Mouse (Mus musculus) thymus, adult 2 months (tissue): ENCODE data around the gene Arntl2. TPM values are rescaled to one million over a fixed set of nuclear protein-coding genes. Genes with fewer than 3 reads are reported as not detected.
"Not testable (repeated sequence)": the region's sequence is repeated elsewhere in the genome, so short reads cannot be mapped to it uniquely, and the experiment has no call there.

Experiments
- DNase-seq: peaks from one replicate; pipeline ENCODE4 v3.0.0; 2021
- H3K27ac ChIP-seq: fragments of 200-500 bp; 2 replicates; pipeline ENCODE4 v1.5.1; 2012; ENCODE audit warnings: low read length, control low read depth; ENCODE audit not compliant: control insufficient read depth, insufficient read depth
- H3K27me3 ChIP-seq: fragments of 200-500 bp; 2 replicates; pipeline ENCODE4 v1.6.1; 2012; ENCODE audit warnings: mild to moderate bottlenecking, low read length, moderate library complexity, mixed read lengths; ENCODE audit not compliant: control insufficient read depth, insufficient read depth
- H3K36me3 ChIP-seq: fragments of 200-500 bp; 2 replicates; pipeline ENCODE4 v1.6.1; 2012; ENCODE audit warnings: mild to moderate bottlenecking, low read length, moderate library complexity; ENCODE audit not compliant: control insufficient read depth, insufficient read depth
- H3K4me1 ChIP-seq: fragments of 200-500 bp; replicated peaks from 2 replicates; pipeline ENCODE4 v1.6.1; 2012; ENCODE audit warnings: low read length; ENCODE audit not compliant: control insufficient read depth, insufficient read depth
- H3K4me3 ChIP-seq: fragments of 200-500 bp; 2 replicates; pipeline ENCODE4 v1.5.1; 2012; ENCODE audit warnings: mild to moderate bottlenecking, low read length, control low read depth, moderate library complexity; ENCODE audit not compliant: control insufficient read depth, insufficient read depth
- CTCF ChIP-seq: fragments of 200-500 bp; IDR thresholded peaks from 2 replicates; pipeline ENCODE4 v1.5.1; 2012; ENCODE audit warnings: mild to moderate bottlenecking, control low read depth, low read length, moderate library complexity, borderline replicate concordance; ENCODE audit not compliant: control insufficient read depth, poor library complexity, insufficient read depth; ENCODE audit errors: extremely low read depth
- POLR2A ChIP-seq: fragments of 200-500 bp; IDR thresholded peaks from 2 replicates; pipeline ENCODE4 v1.6.1; 2012; ENCODE audit warnings: mild to moderate bottlenecking, low read length, control low read depth, moderate library complexity; ENCODE audit not compliant: control insufficient read depth, poor library complexity, insufficient read depth; ENCODE audit errors: extremely low read depth
- WGBS: fragments of 180-500 bp; shearing (Covaris S2); methylation state at CpG from one replicate; pipeline ENCODE4 v1.1.7; 2018; 5-methylcytosine and 5-hydroxymethylcytosine counted together
- polyA plus RNA-seq: library from polyadenylated mRNA; depleted of rRNA; stranded (reverse); fragments of >200 nt; gene quantifications from 2 replicates; pipeline ENCODE4 v1.2.3, GENCODE M21; 2012

Gene Arntl2
- polyA plus RNA-seq, 1 experiment = 5.2 TPM

GRCm38 (mm10) chr6:146851916-146852315, 56.1 kb downstream of the Arntl2 start:
- TF ChIP-seq CTCF (no peak), POLR2A (no peak)
- H3K27ac ChIP-seq = no peak overlapping the region
- WGBS = 94% methylated on average over 3 of the region's 3 CpGs

GRCm38 (mm10) chr6:146852739-146853138, 56.9 kb downstream of the Arntl2 start:
- Histone ChIP-seq H3K27ac (no peak overlapping the region), H3K4me1 (no peaks in the 10 kb centered on the region), H3K36me3 (no peaks in the 10 kb centered on the region), H3K4me3 (no peak overlapping the region), H3K27me3 (no peaks in the 10 kb centered on the region)
- no peak for TF ChIP-seq POLR2A
- no peak for TF ChIP-seq CTCF
- 89% methylated on average over 4 of the region's 4 CpGs for WGBS
- no peak for DNase-seq

More at GRCm38 (mm10) chr6:146851916-146852315, 56.1 kb downstream of the Arntl2 start:
- no peak for DNase-seq
- Histone ChIP-seq H3K4me1 (no peaks in the 10 kb centered on the region), H3K4me3 (no peak overlapping the region), H3K36me3 (no peaks in the 10 kb centered on the region), H3K27me3 (no peaks in the 10 kb centered on the region)

- Histone ChIP-seq H3K27ac (no peak overlapping the region), H3K36me3 (no peaks in the 10 kb centered on the region), H3K4me1 (no peaks in the 10 kb centered on the region), H3K27me3 (no peaks in the 10 kb centered on the region), H3K4me3 (no peak overlapping the region)
- WGBS = 96% methylated on average over 9 of the region's 9 CpGs
- no peak for DNase-seq
- TF ChIP-seq POLR2A (no peak), CTCF (no peak)
Measured at GRCm38 (mm10) chr6:146855185-146855584, 59.3 kb downstream of the Arntl2 start.

GRCm38 (mm10) chr6:146857386-146857785, 61.5 kb downstream of the Arntl2 start:
- no peak for DNase-seq
- Histone ChIP-seq H3K4me1 (no peaks in the 10 kb centered on the region; the same call in 1 of the 2 replicates), H3K27me3 (no peaks in the 10 kb centered on the region), H3K36me3 (no peaks in the 10 kb centered on the region), H3K27ac (no peak overlapping the region), H3K4me3 (no peak overlapping the region)
- no peak for TF ChIP-seq CTCF
- 97% methylated on average over 2 of the region's 2 CpGs for WGBS

- DNase-seq = no peak
- Histone ChIP-seq H3K4me3 (no peak overlapping the region), H3K4me1 (no peaks in the 10 kb centered on the region; the same call in 1 of the 2 replicates), H3K27me3 (no peaks in the 10 kb centered on the region), H3K27ac (no peak overlapping the region), H3K36me3 (no peaks in the 10 kb centered on the region)
- no peak for TF ChIP-seq CTCF
- TF ChIP-seq POLR2A = no peak
- 34% methylated on average over 2 of the region's 2 CpGs for WGBS
Measured at GRCm38 (mm10) chr6:146863154-146863553, 67.3 kb downstream of the Arntl2 start.

GRCm38 (mm10) chr6:146864370-146864769, 68.5 kb downstream of the Arntl2 start:
- H3K4me1 ChIP-seq, H3K27me3 ChIP-seq, H3K27ac ChIP-seq, H3K4me3 ChIP-seq, H3K36me3 ChIP-seq, DNase-seq: not testable (repeated sequence)
- WGBS = 61% methylated on average over 5 of the region's 5 CpGs

- TF ChIP-seq POLR2A = no peak
- no peak for TF ChIP-seq CTCF
- Histone ChIP-seq H3K27me3 (no peaks in the 10 kb centered on the region), H3K27ac (no peak overlapping the region), H3K36me3 (no peaks in the 10 kb centered on the region), H3K4me1 (no peaks in the 10 kb centered on the region; the same call in 1 of the 2 replicates), H3K4me3 (no peak overlapping the region)
- WGBS = 86% methylated on average over 4 of the region's 4 CpGs
- no peak for DNase-seq
Measured at GRCm38 (mm10) chr6:146865701-146866100, 69.8 kb downstream of the Arntl2 start.

- no peak for TF ChIP-seq CTCF
- no peak for TF ChIP-seq POLR2A
- no peak for DNase-seq
- Histone ChIP-seq H3K27ac (no peak overlapping the region), H3K4me3 (no peak overlapping the region), H3K4me1 (no peaks in the 10 kb centered on the region), H3K27me3 (no peaks in the 10 kb centered on the region), H3K36me3 (no peaks in the 10 kb centered on the region)
- WGBS = 77% methylated on average over 4 of the region's 4 CpGs
Measured at GRCm38 (mm10) chr6:146871975-146872374, 76.1 kb downstream of the Arntl2 start.
